Mouse (Mus musculus) thymus, adult 2 months (tissue): ENCODE data around the gene Pax6.

Source experiments
- CTCF ChIP-seq: fragments of 200-500 bp; IDR thresholded peaks from 2 replicates; pipeline ENCODE4 v1.5.1; 2012; ENCODE audit warnings: mild to moderate bottlenecking, control low read depth, low read length, moderate library complexity, borderline replicate concordance; ENCODE audit not compliant: control insufficient read depth, poor library complexity, insufficient read depth; ENCODE audit errors: extremely low read depth
- POLR2A ChIP-seq: fragments of 200-500 bp; IDR thresholded peaks from 2 replicates; pipeline ENCODE4 v1.6.1; 2012; ENCODE audit warnings: mild to moderate bottlenecking, low read length, control low read depth, moderate library complexity; ENCODE audit not compliant: control insufficient read depth, poor library complexity, insufficient read depth; ENCODE audit errors: extremely low read depth

- TF ChIP-seq POLR2A (no peak), CTCF (no peak)
These were observed 78.2 kb downstream of the Pax6 start for GRCm38 (mm10) chr2:105746896-105747295.
